Mouse (Mus musculus): ENCODE results near the gene Dynlt1b.
"Not testable (repeated sequence)": the region's sequence is repeated elsewhere in the genome, so short reads cannot be mapped to it uniquely, and the experiment has no call there.

DNA sequence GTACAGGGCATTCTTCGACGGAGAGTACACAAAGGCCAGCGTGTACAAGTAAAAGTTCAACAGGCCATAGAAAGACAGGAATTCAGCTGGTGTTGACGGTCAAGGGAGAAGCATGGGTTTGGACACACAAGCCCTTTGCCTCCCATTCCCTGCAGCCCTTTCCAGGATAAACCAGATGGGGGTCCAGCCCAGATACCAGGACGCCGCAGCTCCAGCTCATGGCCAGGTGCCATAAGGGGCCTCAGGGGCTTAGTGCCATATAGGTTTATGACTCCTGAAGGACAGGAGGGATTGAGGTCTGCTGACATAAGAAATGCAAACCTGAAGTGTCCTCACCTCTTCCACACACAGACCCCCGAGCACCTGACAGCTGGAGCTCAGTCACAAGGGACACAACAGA, 12.6 kb downstream of the Dynlt1b start:
- not testable (repeated sequence) for TF ChIP-seq POLR2A (IDR thresholded peaks at IDR 0.05; ENCODE audit: insufficient read depth, low read length); EP300 (IDR thresholded peaks at IDR 0.05; ENCODE audit: insufficient read depth, low read depth, low read length); CTCF (IDR thresholded peaks at IDR 0.05; ENCODE audit: low read depth, low read length)
